Mouse (Mus musculus) pancreas, adult 10 weeks (tissue): ENCODE data around the gene Krt42. TPM values are rescaled to one million over a fixed set of nuclear protein-coding genes. Genes with fewer than 3 reads are reported as not detected.

ENCODE experiments used
- polyA plus RNA-seq: library from polyadenylated mRNA; stranded (reverse); fragments of 350-450 nt; fragmentation: Illumina TruSeq; extraction: RNeasy Lipid Tissue Mini Kit (QIAGEN cat#74804); gene quantifications from one replicate; pipeline ENCODE4 v1.2.3, GENCODE M21; 2015; ENCODE audit warnings: low read depth, low replicate concordance; ENCODE audit not compliant: insufficient read depth

Krt42 gene
- polyA plus RNA-seq: not detected

GRCm38 (mm10) chr11:100269821-100270332 is at the start of gene Krt42:
TSS of gene Krt42 (minus strand) at chr11:100269871.

GRCm38 (mm10) chr11:100260514-100261234 is 9.0 kb downstream of the Krt42 start, which contains the start of gene Krt17:
TSS of gene Krt17 (minus strand) at chr11:100261029.

GRCm38 (mm10) chr11:100248852-100249465 is 20.7 kb downstream of the Krt42 start, which contains the start of gene Krt16:
TSS of gene Krt16 (minus strand) at chr11:100248902.

Other genes starting within 250 kb of the Krt42 start
- not detected for gene Krt33b, start 240.0 kb downstream of the Krt42 start, polyA plus RNA-seq
- not detected for gene Krt34, start 228.3 kb downstream of the Krt42 start, polyA plus RNA-seq
- gene Krt31, start 219.3 kb downstream of the Krt42 start, polyA plus RNA-seq: not detected
- not detected for gene Krt32, start 181.6 kb downstream of the Krt42 start, polyA plus RNA-seq
- not detected for gene Krt35, start 173.6 kb downstream of the Krt42 start, polyA plus RNA-seq
- not detected for gene Krt36, start 164.2 kb downstream of the Krt42 start, polyA plus RNA-seq
- gene Krt13, start 148.3 kb downstream of the Krt42 start, polyA plus RNA-seq: not detected
- not detected for gene Krt15, start 133.9 kb downstream of the Krt42 start, polyA plus RNA-seq
- gene Krt19, start 121.2 kb downstream of the Krt42 start, polyA plus RNA-seq: 42.4 TPM
- not detected for gene Krt9, start 76.6 kb downstream of the Krt42 start, polyA plus RNA-seq
- 1.7 TPM for gene Krt14, start 62.3 kb downstream of the Krt42 start, polyA plus RNA-seq
- gene Krt16, start 21.0 kb downstream of the Krt42 start, polyA plus RNA-seq: not detected
- not detected for gene Krt17, start 8.8 kb downstream of the Krt42 start, polyA plus RNA-seq
- 260 TPM for gene Eif1, start 50.0 kb upstream of the Krt42 start, polyA plus RNA-seq
- gene Gast, start 64.5 kb upstream of the Krt42 start, polyA plus RNA-seq: not detected
- gene Hap1, start 86.3 kb upstream of the Krt42 start, polyA plus RNA-seq: 10.5 TPM
- 26.4 TPM for gene Jup, start 127.9 kb upstream of the Krt42 start, polyA plus RNA-seq
- 14.3 TPM for gene P3h4, start 145.0 kb upstream of the Krt42 start, polyA plus RNA-seq
- 7.2 TPM for gene Fkbp10, start 145.8 kb upstream of the Krt42 start, polyA plus RNA-seq
- 17.9 TPM for gene Nt5c3b, start 171.9 kb upstream of the Krt42 start, polyA plus RNA-seq
- not detected for gene Klhl10, start 172.0 kb upstream of the Krt42 start, polyA plus RNA-seq
- gene Klhl11, start 202.9 kb upstream of the Krt42 start, polyA plus RNA-seq: 2.5 TPM